Mouse (Mus musculus) lung, postnatal 4 days (tissue): Measurements from ENCODE around the gene Rabgef1.

Experiments used
- DNase-seq, 2 experiments: peaks; one replicate each; pipeline ENCODE4 v3.0.0; 2021

The Rabgef1 gene

DNA sequence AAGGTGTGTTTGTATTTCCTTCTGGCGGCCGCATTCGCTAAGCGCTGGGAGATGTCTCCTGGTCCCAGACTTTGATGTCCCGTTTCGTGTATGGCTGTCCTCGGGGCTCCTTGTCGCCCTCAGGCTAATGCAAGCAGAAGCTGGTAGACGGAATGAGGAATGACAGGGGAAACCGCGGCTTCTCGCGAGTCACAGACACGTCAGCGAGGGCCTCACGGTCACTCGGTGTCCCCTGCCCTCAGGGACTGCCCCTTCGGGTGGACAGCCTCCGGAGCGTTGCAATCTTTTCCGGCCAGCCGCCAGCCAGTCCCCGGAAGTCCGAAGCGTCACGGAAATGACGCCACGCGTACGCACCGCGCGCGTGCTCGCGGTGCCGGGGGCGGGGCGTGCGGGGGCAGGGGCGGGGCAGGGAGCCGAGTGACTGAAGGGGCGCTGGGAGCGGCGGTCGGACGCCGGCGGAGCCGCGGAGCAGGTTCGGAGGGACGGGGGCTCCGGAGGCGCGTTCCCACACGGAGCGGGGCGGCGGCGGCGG lies at the start of gene Rabgef1:
Gene Rabgef1 (plus strand): TSS at position 376 of the 532 bp plus-strand sequence.
- DNase-seq, result peak; percentile 97

DNA sequence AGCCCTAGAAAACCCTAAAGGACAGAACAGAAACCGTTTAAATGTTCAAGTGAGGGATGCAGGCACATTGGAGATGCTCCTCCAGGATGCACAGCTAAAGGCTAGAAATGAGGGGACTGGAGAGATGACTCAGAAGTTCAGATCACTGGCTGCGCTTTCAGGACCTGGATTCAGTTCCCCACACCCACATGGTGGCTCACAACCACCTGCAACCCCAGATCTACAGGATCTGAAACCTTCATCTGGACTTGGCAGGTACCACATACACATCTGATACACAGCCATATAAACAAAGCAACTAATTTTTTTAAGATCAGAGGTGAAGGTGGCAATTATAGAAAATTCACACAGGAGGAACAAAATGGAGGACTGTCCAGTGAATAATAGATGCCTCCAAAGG lies 49.2 kb upstream of the Rabgef1 start:
- no peak for DNase-seq

DNA sequence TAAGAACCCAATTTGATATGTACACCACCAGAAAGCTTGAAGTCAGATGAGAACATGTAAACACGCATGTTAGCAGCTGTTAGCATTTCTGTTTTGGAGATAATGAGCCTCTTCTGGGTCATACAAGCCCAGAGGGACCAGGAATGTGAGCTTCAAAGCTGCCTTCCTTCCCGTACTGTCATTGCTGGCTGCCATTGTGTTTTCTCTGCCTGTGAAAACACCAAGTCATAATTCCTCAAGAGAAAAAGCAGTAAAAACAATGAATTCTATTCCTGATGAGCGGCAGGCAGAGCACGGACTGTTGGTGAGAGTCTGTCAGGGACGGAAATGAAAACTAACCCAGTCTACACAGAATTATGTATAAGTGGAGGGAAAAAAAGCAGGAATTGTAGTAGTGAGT lies 47.3 kb upstream of the Rabgef1 start:
- DNase-seq, result no peak

DNA sequence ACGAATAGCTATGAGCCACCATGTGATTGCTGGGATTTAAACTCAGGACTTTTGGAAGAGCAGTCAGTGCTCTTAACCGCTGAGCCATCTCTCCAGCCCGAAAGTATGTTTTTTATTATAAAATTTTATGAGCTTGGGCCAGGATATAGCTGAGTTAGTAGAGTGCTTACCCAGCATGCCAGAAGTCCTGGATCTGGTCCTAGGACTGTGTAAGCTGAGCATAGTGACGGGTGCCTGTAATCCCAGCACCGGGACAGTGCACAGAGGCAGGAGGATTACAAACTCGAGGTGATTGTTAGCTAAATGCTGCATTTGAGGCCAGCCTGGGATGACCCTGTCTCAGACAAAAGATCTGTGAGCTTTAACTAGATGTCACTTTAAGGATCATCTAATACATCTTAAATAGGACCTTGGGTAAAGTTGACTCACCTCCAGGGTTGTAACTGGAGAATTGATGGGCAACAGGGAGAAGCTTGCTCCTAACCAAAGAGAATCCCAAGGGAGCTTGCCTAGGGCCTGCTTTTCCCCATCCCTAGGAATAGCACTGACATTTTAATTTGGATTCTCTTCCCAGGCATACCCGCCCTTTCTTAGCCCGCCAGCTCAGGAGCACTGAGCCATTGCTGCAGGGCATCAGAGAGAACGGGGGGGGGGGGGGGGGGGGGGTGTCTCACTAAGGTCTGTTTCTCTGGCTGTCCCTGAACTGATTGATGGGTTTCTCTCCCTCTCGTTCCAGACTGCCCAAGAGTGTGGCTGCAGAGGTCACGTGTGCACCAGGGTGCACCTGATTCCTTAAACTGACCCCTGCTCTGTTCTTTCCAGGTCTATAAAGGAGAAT lies 42.7 kb upstream of the Rabgef1 start:
- no peak for DNase-seq

DNA sequence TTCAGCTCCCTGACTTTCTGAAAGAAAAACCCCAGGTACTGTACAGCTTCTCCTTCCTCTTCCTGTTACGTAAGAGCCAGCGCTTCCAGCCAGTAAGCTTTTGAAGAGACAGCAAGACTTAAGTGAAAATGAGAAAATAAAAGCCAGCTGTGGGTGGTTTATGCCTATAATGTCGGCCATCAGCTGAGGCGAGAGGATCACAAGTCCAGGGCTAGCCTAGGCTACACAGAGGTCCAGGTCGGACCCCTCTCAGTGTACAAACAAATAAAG lies 42.1 kb upstream of the Rabgef1 start:
- no peak for DNase-seq

DNA sequence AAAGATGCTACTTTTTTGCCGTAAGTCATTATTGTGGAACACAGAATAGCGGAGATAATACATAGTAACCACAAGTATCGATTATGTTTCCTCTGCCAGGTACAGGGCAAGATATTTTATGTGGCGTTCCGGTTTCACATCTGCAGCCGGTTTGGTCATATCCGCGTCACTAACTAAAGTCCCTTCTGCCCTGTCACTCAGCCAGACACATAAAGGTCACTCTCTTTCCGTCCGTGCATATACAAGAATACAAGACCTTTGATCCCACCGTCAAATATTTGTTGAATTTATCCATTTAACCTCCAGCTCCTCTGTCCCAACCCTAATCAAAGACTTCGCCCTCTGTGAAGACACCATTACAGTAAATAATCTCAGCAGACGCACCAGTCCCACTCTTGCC lies 35.0 kb upstream of the Rabgef1 start:
- no peak for DNase-seq

DNA sequence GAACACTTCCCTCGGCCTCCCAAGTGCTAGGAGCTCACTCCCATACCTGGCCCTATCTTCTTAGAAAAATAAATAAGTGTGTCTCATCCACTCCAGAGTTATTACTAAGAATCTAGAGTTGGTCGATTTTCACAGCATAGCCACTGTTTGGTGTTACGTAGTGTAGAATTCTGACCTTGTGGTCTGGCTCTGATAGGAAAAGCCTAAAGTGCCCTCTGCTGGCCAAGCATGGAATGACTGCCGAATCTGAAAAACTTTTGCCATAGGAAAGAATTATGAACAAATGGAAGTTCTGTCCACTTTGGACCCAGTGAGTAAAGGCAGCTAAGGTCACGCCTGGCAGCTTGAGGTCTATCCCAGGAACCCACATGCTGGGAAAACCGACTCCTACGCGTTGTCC lies 32.2 kb upstream of the Rabgef1 start:
- DNase-seq, result peak; percentile 59 to 84

DNA sequence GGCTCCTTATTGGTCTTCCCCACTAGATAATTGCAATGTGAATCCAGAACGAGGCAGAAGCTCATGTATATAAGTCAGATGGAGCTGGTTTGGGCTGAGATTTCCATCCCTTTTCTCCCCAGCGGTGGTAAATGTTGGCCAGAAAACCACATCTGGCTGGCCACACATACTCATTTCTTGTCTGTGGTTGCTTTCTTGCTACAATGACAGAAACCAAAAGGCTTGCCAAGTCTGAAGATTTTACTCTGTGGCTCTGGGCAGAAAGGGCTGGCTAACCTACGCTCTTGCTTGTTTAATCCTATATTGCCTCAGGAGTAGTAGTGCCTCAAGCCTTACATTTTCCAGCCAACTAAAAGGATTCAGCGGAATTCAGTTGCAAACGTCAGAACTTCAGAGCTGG lies 30.5 kb upstream of the Rabgef1 start:
- no peak for DNase-seq

DNA sequence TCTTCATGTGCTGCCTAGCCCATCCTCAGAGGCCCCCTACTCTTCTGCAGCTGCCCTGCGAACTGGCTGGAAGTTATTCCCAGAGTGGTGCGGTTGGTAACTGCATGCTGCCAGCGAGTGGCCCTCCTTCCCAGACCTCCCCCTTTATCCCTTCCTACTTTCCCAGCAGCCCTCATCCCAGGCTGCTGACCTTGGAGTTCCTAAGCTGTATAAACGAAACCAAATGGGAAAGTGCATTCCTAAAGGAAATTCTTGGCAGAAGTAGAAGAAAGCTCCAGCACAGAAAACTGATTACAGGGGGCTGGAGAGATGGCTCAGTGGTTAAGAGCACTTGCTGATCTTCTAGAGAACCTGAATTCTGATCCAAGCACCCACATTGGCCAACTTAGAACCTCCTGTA lies 29.6 kb upstream of the Rabgef1 start:
- peak; percentile 19 to 41 for DNase-seq

DNA sequence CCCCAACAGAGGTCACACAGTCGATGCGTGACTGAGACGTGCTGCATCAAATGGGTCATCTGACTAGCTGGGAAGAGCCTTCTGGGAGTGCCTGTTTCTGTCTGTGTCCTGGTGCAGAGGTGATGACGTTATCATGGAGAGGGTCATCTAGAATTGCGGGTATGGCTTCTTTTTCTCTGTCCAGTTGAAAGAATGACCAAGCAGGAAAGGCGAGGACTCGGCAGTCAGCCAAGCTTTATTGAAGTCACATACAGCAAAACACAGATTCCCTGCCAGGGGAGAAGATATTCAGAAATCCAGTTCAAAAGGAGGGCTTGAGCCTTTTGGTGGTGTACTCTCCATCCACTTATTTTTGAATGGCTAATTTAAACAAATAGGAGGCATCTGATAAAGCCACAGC lies 28.5 kb upstream of the Rabgef1 start:
- no peak for DNase-seq

DNA sequence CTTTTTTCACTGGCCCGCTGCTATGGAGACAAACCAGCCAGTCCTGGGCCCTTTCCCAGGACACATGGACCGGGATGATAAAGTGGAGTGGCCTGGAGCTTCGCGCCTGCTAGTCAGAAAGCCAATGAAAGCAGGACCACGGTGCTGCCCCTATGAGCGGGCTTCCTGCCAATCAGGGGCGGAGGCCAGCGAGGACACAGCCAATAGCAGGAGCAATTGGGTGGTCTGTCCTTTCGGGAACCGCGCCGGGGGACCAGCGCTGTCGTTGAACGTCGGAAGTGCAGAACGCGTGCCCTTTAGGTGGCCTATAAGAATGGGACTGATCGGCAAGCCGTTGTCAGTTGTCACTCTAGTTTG lies 27.6 kb upstream of the Rabgef1 start:
- peak; percentile 77 to 88 for DNase-seq

DNA sequence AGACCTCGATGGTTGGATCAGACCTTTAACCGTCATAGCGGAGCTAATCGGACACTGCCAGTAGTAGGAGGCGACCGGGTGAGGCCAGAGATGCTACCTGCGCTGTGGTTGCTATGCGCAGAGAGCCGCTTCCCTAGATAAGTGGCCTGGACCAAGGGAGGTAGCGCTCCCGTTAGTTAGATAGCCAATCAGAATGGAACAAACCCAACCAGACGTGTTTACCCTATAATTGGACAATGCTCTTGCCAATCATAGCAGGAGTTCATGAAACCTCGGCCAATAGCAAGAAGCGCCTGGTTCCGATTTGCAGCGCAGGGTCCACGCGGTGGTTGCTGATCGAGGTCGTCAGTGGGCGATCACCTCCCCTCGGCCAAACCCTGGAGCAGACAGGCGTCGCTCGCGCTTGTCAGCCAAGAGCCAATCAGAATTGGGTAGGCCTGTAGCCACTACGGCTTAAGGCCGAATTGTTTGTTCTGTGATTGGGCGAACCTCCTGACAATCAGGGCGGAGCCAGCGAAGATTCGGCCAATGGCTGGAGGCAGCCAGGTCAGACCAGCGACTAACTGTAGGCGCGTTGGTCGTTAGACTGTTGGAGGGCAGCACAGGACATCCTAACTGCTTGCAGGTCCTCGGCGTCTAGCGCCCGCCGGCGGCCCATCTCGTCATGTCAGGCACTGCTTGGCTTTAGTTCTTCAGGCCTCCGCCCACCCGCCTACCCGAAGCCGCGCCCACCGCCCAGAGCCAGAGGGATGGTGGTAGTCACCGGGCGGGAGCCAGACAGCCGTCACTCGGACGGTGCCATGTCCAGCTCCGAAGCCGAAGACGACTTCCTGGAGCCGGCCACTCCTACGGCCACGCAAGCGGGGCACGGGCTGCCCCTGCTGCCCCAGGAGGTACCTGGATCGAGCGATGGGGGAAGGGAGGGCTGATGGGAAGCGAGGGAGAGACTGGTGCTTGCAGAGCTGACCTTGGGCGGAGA lies 27.0 kb upstream of the Rabgef1 start, which contains the start of gene Kctd7:
Gene Kctd7 (plus strand): TSS at position 528 of the 979 bp plus-strand sequence.
- peak; percentile 97 to 98 for DNase-seq

DNA sequence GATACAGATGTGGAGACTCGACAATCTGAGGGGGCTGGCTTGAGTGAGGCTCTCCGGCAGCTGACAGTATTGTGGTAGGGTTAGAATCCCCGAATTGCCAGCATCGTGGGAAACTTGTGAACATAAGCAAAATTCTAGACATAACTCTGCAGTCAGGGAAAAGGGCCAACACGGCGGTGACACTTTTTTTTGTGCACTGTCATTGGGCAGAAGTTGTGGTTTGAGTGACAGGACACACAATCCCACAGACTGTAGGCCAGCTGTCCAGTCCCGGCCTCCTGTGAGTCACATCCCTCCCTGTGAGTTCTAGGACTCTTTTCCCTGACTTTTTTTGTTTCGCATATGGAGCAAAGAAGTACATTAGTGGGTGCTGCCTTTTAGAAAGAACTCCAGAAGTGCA lies 25.6 kb upstream of the Rabgef1 start:
- DNase-seq, result peak in 1 of 2 experiments; percentile 52

DNA sequence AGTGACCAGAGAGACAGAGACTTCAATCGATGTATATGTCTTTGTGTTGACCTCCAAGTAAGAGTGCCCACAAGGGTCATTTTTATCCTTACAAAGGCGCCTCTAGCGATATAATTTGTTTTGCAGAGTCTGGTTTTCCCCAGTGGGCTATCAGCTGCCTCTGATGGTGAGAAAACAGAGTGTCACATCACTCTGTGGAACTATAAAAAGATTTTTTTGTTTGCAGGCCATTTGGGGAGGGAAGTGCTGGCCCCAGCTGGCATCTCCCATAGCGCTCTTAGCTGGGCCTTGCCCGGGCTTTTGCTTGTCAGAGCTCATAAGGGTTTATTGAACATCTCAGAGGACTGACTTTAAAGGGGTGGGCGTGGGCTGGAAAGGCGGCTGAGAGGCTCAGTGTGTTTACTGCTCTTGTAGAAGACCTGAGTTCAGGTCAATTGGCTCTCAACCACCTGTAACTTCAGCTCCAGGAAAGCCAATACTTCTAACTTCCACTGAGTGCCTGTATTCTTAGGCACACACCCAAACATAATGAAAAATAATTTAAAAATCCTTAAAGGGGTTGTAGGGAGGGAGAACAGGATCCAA lies 21.8 kb upstream of the Rabgef1 start:
- peak in 1 of 2 experiments; percentile 47 for DNase-seq

DNA sequence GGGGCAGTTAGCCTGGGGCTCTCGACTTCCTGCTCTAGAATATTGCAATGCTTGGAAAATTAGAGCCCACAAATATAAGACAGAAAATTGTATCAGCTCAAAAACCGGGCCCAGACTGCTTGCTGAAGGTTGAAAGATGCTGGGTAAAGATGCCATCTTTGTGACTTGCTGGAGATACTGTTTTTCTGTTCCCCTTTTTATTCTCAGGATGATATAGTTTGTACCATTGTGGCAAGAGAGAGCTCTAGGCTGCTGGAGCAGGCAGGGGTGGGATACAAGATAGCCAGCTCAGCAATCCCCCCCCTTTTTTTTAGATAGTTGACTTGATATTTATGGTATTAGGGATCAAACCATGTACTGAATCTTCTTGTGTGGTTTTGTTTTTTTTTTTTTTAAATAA lies 17.3 kb upstream of the Rabgef1 start:
- no peak for DNase-seq

DNA sequence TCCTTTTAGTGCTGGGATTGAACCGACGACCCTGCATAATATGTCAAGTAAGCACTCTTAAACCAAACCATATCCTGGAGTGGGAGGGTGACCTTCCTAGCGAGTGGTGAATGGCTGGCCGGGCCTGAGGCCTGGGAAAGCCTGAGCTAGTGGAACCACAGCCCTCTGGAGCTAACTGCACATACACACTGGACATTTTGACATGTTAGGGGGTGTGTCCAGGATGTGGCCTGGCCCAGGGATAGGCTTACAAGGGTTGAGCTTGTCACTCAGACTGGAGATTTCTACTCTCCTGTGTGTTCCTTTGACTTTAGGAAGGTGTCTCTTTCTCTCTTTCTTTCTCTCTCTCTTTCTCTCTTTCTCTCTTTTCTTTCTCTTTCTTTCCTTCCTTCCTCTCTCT lies 13.1 kb upstream of the Rabgef1 start:
- DNase-seq, result no peak

DNA sequence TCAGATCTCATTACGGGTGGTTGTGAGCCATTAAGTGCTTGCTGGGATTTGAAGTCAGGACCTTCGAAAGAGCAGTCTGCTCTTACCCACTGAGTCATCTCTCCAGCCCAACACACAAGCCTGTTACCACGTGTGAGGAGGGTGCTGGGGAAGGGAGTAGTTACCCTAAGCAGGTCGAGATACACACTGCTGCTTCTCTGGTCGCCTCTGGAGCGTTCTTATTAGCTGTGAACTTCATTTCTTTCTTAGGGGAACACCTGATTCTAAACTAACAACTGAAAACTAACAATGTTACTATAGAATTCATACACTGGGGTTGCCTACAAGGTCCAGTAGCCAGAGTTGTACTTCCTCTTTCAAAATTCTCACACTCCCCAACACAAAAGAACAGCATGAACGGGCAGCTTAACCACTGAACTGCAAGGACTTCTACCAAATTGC lies 11.8 kb upstream of the Rabgef1 start:
- DNase-seq, result no peak

DNA sequence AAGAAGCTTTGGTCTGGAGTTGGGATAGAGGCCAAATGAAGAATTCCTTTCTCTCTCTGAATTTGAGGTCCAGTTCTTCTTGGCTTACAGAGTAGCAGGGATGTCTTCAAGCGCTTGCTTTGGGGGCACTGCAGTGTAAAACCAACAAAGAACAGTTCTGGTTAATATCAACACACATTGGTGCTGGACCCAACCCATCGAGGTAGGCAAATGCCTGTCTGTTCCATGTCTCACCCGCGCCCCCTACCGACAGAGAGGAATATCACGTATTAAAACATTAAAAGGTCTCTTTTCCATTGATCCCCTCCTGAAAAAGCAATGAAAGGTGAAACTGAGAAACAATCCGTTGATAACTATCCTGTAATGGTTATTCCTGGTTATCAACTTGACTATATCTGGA lies 7.9 kb upstream of the Rabgef1 start:
- DNase-seq, result peak; percentile 55 to 80

DNA sequence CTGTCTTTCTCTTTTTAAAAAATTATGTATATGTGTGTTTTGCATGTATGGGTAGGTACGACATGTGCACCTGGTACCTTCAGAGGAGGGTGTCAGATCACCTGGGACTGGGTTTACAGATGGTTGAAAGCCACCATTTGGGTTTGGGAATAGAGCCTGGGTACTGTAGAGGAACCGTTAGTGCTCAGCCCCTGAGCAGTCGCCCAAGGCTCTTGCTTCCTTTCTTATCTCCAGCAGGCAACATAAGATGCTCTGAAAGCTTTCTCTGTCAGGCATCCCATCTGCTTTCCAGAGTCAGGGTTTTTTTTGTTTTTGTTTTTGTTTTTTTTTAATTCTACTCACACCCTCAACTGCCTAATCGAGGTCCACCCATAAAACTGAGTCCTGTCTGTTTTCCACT lies 6.4 kb upstream of the Rabgef1 start:
- no peak for DNase-seq

DNA sequence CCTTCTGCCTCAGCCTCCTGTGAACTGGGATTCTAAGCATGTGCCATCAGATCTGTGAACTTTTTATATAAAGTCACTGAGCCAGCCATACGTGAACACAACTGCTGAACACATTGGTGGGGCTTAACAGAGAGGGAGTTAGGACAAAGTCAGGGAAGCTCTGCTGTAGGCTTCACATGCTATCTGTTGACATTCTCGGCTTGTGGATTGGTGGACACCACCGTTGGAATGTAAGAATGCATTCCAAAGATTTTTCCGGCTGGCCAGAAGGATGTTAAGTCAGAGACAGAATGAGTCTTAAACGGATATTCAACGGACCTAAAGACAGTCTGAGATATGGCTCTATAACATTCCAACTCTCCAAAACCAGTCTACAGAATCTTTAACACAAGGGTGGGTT lies 2.5 kb upstream of the Rabgef1 start:
- DNase-seq, result no peak

DNA sequence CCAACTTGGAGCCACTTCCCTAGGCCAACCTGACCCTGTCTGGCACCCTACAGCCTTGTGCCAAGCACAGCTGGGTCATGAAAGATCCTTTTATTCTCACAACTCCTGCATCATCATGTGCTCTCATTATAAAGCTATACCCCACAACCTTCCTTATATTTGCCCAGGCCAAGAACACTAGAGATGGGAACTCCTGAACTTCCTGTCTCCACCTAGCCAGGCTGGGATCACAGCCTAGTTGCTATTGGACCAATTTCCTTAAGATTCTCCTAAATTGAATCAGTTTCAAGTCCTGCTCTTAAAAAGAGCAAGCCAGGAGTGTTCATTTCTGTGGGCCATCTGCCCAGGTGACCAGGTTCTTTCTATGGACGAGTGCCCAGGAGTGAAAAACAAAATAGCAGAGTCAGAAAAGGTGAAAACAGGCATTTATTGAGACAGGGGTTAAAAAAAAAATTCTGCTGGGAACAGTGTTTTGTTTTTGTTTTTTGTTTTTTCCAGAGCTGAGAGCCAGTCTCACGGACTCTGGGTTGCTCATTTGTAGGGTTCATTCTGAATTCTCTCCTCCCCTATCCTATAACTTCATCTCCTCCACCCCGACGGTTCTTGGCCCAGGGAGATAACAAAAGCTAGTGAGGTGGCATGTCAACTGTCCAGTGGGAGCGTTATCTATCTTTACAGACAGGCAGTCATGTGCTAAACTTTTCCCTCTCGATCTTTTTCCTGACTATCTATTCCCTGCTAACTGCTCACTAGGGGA lies 754 bp upstream of the Rabgef1 start:
- no peak for DNase-seq

DNA sequence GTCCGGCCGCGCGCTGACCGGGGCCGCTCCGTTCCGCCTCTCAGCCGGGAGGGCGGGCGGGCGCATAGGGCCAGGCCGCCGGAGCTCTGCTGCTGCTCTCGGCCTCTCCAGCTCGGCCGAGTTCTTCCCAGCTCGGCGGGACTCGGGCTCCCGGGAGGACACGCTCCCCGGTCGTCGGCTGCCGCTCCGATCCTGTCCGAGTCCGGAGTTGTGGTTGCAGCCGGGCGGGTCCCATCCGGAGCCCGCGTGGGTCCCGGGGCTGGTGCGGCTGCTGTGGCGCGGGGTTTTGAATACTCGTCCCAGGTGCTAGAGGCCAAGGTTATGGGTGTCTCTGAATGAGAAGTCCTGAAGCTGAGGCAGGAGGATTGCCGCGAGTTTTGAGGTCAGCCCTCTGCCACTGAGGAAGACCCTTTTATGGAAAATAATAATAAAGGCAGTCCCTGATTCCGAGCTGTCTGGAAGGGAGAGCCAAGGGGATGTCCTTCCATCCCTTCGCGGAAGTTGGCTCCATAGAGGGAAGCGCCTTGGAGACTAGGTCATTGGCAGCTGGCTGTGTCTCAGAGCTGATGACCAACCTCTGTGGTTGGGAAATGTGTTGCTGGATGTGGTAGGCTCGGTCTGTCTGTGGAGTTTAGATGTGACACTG lies 481 bp downstream of the Rabgef1 start:
- peak; percentile 63 to 71 for DNase-seq
